In genomic region chr7:87246580-87246934, GRCm38 (mm10) we compare ENCODE assay signal across 8 mouse cellular contexts. TPM values are rescaled to one million over a fixed set of nuclear protein-coding genes. Genes with fewer than 3 reads are reported as not detected.
A peak's percentile ranks its signal among the peaks of the same experiment; 100 is the strongest.
DNase-seq lines count a peak whose midpoint lies in the region; ATAC-seq and TF ChIP-seq lines count a peak whose summit lies in the region.

No protein-coding gene starts in this region.

- H3K27ac ChIP-seq in forebrain, postnatal 0 days (ENCODE audit: low read depth, low read length), result no peak overlapping the region
- peak overlapping the region; percentile 53 for H3K27ac ChIP-seq in hindbrain, embryonic 12.5 days
- H3K27ac ChIP-seq in limb, embryonic 15.5 days, result peak overlapping the region; percentile 80
- no peak overlapping the region for H3K27ac ChIP-seq in midbrain, postnatal 0 days (ENCODE audit: low read depth, low read length)

- peak; percentile 67 for DNase-seq in ES-CJ7 (ENCODE audit: low read depth, low spot score)
- DNase-seq in adrenal gland, adult 2 months, result peak; percentile 19
- DNase-seq in forebrain, postnatal 0 days, result peak; percentile 34
- DNase-seq in midbrain, postnatal 0 days (ENCODE audit: low spot score), result peak; percentile 31
- DNase-seq in spleen, postnatal 36 days (ENCODE audit: low spot score in 2 of 2), result no peak

- TF ChIP-seq CTCF in forebrain, postnatal 0 days (IDR thresholded peaks at IDR 0.05; ENCODE audit: low read depth), result peak; percentile 40; the same call in 1 of the 2 replicates
- peak; percentile 21; the same call in 1 of the 2 replicates for TF ChIP-seq CTCF in midbrain, postnatal 0 days (IDR thresholded peaks at IDR 0.05)

- WGBS in forebrain, postnatal 0 days, result 3% methylated on average over 30 of the region's 30 CpGs
- under 1% methylated on average over 29 of the region's 30 CpGs for WGBS in hindbrain, embryonic 12.5 days
- under 1% methylated on average over 30 of the region's 30 CpGs for WGBS in limb, embryonic 15.5 days
- 0% methylated on average over 29 of the region's 30 CpGs for WGBS in midbrain, postnatal 0 days

- H3K9me3 ChIP-seq in forebrain, postnatal 0 days (ENCODE audit: low read length), result no peaks in the 10 kb centered on the region
- H3K9me3 ChIP-seq in hindbrain, embryonic 12.5 days (replicated peaks), result no peaks in the 10 kb centered on the region
- H3K9me3 ChIP-seq in limb, embryonic 15.5 days, result no peaks in the 10 kb centered on the region
- H3K9me3 ChIP-seq in midbrain, postnatal 0 days (ENCODE audit: low read length), result no peaks in the 10 kb centered on the region

- H3K4me3 ChIP-seq in forebrain, postnatal 0 days (ENCODE audit: low read depth, low read length), result peak overlapping the region; percentile 66
- peak overlapping the region; percentile 75 for H3K4me3 ChIP-seq in hindbrain, embryonic 12.5 days
- H3K4me3 ChIP-seq in limb, embryonic 15.5 days, result peak overlapping the region; percentile 65
- peak overlapping the region; percentile 75 for H3K4me3 ChIP-seq in midbrain, postnatal 0 days (ENCODE audit: low read depth, low read length)

- no peaks in the 10 kb centered on the region for H3K36me3 ChIP-seq in forebrain, postnatal 0 days (ENCODE audit: insufficient read depth)
- no peaks in the 10 kb centered on the region for H3K36me3 ChIP-seq in hindbrain, embryonic 12.5 days
- no peaks in the 10 kb centered on the region for H3K36me3 ChIP-seq in limb, embryonic 15.5 days
- no peaks in the 10 kb centered on the region for H3K36me3 ChIP-seq in midbrain, postnatal 0 days (ENCODE audit: insufficient read depth, low read length)

- no peaks in the 10 kb centered on the region for H3K27me3 ChIP-seq in forebrain, postnatal 0 days (ENCODE audit: insufficient read depth, low read length)
- no peaks in the 10 kb centered on the region for H3K27me3 ChIP-seq in hindbrain, embryonic 12.5 days
- no peaks in the 10 kb centered on the region for H3K27me3 ChIP-seq in limb, embryonic 15.5 days
- no peaks in the 10 kb centered on the region for H3K27me3 ChIP-seq in midbrain, postnatal 0 days (ENCODE audit: insufficient read depth, low read length)

- peak overlapping the region; percentile 71 for H3K9ac ChIP-seq in forebrain, postnatal 0 days
- peak overlapping the region; percentile 80 for H3K9ac ChIP-seq in hindbrain, embryonic 12.5 days
- peak overlapping the region; percentile 65 for H3K9ac ChIP-seq in limb, embryonic 15.5 days
- peak overlapping the region; percentile 72 for H3K9ac ChIP-seq in midbrain, postnatal 0 days (replicated peaks; ENCODE audit: low read length, poor library complexity, severe bottlenecking)

- H3K4me2 ChIP-seq in forebrain, postnatal 0 days (ENCODE audit: low read depth), result peak overlapping the region; percentile 82
- peak overlapping the region; percentile 65 for H3K4me2 ChIP-seq in hindbrain, embryonic 12.5 days (replicated peaks)
- peak overlapping the region; percentile 76 for H3K4me2 ChIP-seq in limb, embryonic 15.5 days
- peak overlapping the region; percentile 85 for H3K4me2 ChIP-seq in midbrain, postnatal 0 days (ENCODE audit: low read depth, low read length, poor library complexity, severe bottlenecking)

- peak; percentile 93 for ATAC-seq in forebrain, postnatal 0 days
- peak; percentile 96 for ATAC-seq in hindbrain, embryonic 12.5 days (ENCODE audit: low FRiP score)
- peak; percentile 82; the same call in 1 of the 2 replicates for ATAC-seq in limb, embryonic 15.5 days (ENCODE audit: insufficient number of reproducible peaks, low FRiP score, low TSS enrichment, low read depth)
- ATAC-seq in midbrain, postnatal 0 days (ENCODE audit: low FRiP score), result peak; percentile 90
- ATAC-seq in inflammation-experienced regulatory T-cells, adult 6 months, result no peak

- no peaks in the 10 kb centered on the region; the same call in 1 of the 2 replicates for H3K4me1 ChIP-seq in forebrain, postnatal 0 days (ENCODE audit: insufficient read depth)
- H3K4me1 ChIP-seq in hindbrain, embryonic 12.5 days, result peaks cover 8% of the 10 kb centered on the region; the same call in 1 of the 2 replicates
- H3K4me1 ChIP-seq in limb, embryonic 15.5 days, result no peaks in the 10 kb centered on the region
- H3K4me1 ChIP-seq in midbrain, postnatal 0 days (ENCODE audit: insufficient read depth, low read length), result peaks cover 5% of the 10 kb centered on the region; the same call in 1 of the 2 replicates

RNA-seq across cellular contexts. Expression of gene Nox4, which starts 0.7 kb away (rescaled TPM):
- 1 to 10 TPM in 1 of 2 experiments, under 1 TPM in 1; 0.86 to 2.2 TPM for total RNA-seq in adrenal gland, adult 2 months (2021)
- 3.8 and 5.5 TPM in 2 replicates for polyA plus RNA-seq in adrenal gland, adult 2 months (2012; rRNA removed)
- total RNA-seq in forebrain, postnatal 0 days (2014; rRNA removed), result 1.5 and 1.6 TPM in 2 replicates
- polyA plus RNA-seq in forebrain, postnatal 0 days (2015; fragmentation: Nextera tagmentation; extraction: Ambion mirVana), result 0.89 and 1.1 TPM in 2 replicates
- 3.7 and 5.5 TPM in 2 replicates for polyA plus RNA-seq in hindbrain, embryonic 12.5 days (2016; fragmentation: Nextera tagmentation; extraction: Ambion mirVana)
- 4.4 and 5.2 TPM in 2 replicates for polyA plus RNA-seq in limb, embryonic 15.5 days (2015; fragmentation: Nextera tagmentation; extraction: Ambion mirVana)
- 2.6 and 2.7 TPM in 2 replicates for total RNA-seq in midbrain, postnatal 0 days (2014; rRNA removed)
- 0.80 and 0.99 TPM in 2 replicates for polyA plus RNA-seq in midbrain, postnatal 0 days (2015; fragmentation: Nextera tagmentation; extraction: Ambion mirVana)
- polyA plus RNA-seq in inflammation-experienced regulatory T-cells, adult 6 months (2017; shearing (Covaris generic)), result not detected

Comparison
In these comparisons a context has a peak if more than half of its experiments do, and no peak if none do; other contexts are left out.
1. DNase-seq: peak in ES-CJ7 (single experiment), adrenal gland, adult 2 months (single experiment), forebrain, postnatal 0 days (single experiment) and midbrain, postnatal 0 days (single experiment); none in spleen, postnatal 36 days (0 of 2).
2. H3K27ac ChIP-seq: peak in hindbrain, embryonic 12.5 days (single experiment) and limb, embryonic 15.5 days (single experiment); none in forebrain, postnatal 0 days (single experiment) and midbrain, postnatal 0 days (single experiment).
3. Peak in every context shown above with its lines, with median percentiles within 50 percentile points of each other: H3K4me2 ChIP-seq, H3K4me3 ChIP-seq and H3K9ac ChIP-seq.